Mouse (Mus musculus): ENCODE measurements at regions not wholly inside any gene's neighbourhood (a gene's known extent, or its start where the extent isn't known, plus 50 kb on each side); places are given as distances from the start of the nearest gene placed in this dataset.

GRCm38 (mm10) chr12:107779306-107780057, 223.9 kb downstream of the Bcl11b start:
- 64% methylated on average over 13 of the region's 13 CpGs for WGBS (ENCODE audit: insufficient replicate concordance)
- no peak overlapping the region for H3K9ac ChIP-seq (ENCODE audit: low read depth, low read length)
- H3K4me3 ChIP-seq (ENCODE audit: low read depth, low read length), result no peak overlapping the region
- no peaks in the 10 kb centered on the region for H3K36me3 ChIP-seq (ENCODE audit: control insufficient read depth, insufficient read depth)
- no peaks in the 10 kb centered on the region for H3K9me3 ChIP-seq (replicated peaks; ENCODE audit: control insufficient read depth, low read length)
- no peak overlapping the region for H3K27ac ChIP-seq (ENCODE audit: low read length)
- no peak overlapping the region for H3K4me2 ChIP-seq (ENCODE audit: low read depth, low read length)
- H3K27me3 ChIP-seq (ENCODE audit: control insufficient read depth, insufficient read depth, low read depth, low read length), result no peaks in the 10 kb centered on the region
- ATAC-seq (ENCODE audit: low read depth), result no peak
- no peaks in the 10 kb centered on the region for H3K4me1 ChIP-seq (ENCODE audit: control insufficient read depth, low read depth, low read length)

GRCm38 (mm10) chr12:107782147-107782546, 221.3 kb downstream of the Bcl11b start:
- no peaks in the 10 kb centered on the region for H3K4me1 ChIP-seq (ENCODE audit: control insufficient read depth, low read depth, low read length)
- 67% methylated on average over 3 of the region's 3 CpGs for WGBS (ENCODE audit: insufficient replicate concordance)
- ATAC-seq (ENCODE audit: low read depth), result no peak

GRCm38 (mm10) chr12:107783831-107784230, 219.6 kb downstream of the Bcl11b start:
- no peak for ATAC-seq (ENCODE audit: low read depth)

More at GRCm38 (mm10) chr12:107782147-107782546, 221.3 kb downstream of the Bcl11b start:
- Histone ChIP-seq H3K36me3 (ENCODE audit: control insufficient read depth, insufficient read depth) (no peaks in the 10 kb centered on the region), H3K4me3 (ENCODE audit: low read depth, low read length) (no peak overlapping the region), H3K27ac (ENCODE audit: low read length) (no peak overlapping the region), H3K27me3 (ENCODE audit: control insufficient read depth, insufficient read depth, low read depth, low read length) (no peaks in the 10 kb centered on the region), H3K4me2 (ENCODE audit: low read depth, low read length) (no peak overlapping the region), H3K9me3 (replicated peaks; ENCODE audit: control insufficient read depth, low read length) (no peaks in the 10 kb centered on the region), H3K9ac (ENCODE audit: low read depth, low read length) (no peak overlapping the region)

GRCm38 (mm10) chr12:107789818-107790217, 213.6 kb downstream of the Bcl11b start:
- WGBS (ENCODE audit: insufficient replicate concordance), result 39% methylated on average over 6 of the region's 6 CpGs
- Histone ChIP-seq H3K4me3 (ENCODE audit: low read depth, low read length) (no peak overlapping the region), H3K9me3 (replicated peaks; ENCODE audit: control insufficient read depth, low read length) (no peaks in the 10 kb centered on the region; the same call in 1 of the 2 replicates), H3K9ac (ENCODE audit: low read depth, low read length) (no peak overlapping the region), H3K36me3 (ENCODE audit: control insufficient read depth, insufficient read depth) (no peaks in the 10 kb centered on the region), H3K4me1 (ENCODE audit: control insufficient read depth, low read depth, low read length) (no peaks in the 10 kb centered on the region), H3K4me2 (ENCODE audit: low read depth, low read length) (no peak overlapping the region), H3K27ac (ENCODE audit: low read length) (no peak overlapping the region), H3K27me3 (ENCODE audit: control insufficient read depth, insufficient read depth, low read depth, low read length) (no peaks in the 10 kb centered on the region)
- no peak for ATAC-seq (ENCODE audit: low read depth)

More at GRCm38 (mm10) chr12:107783831-107784230, 219.6 kb downstream of the Bcl11b start:
- H3K9ac ChIP-seq (ENCODE audit: low read depth, low read length), result no peak overlapping the region
- H3K9me3 ChIP-seq (replicated peaks; ENCODE audit: control insufficient read depth, low read length), result no peaks in the 10 kb centered on the region
- no peaks in the 10 kb centered on the region for H3K36me3 ChIP-seq (ENCODE audit: control insufficient read depth, insufficient read depth)
- WGBS (ENCODE audit: insufficient replicate concordance), result 43% methylated on average over 7 of the region's 7 CpGs
- no peaks in the 10 kb centered on the region for H3K4me1 ChIP-seq (ENCODE audit: control insufficient read depth, low read depth, low read length)
- no peak overlapping the region for H3K4me2 ChIP-seq (ENCODE audit: low read depth, low read length)
- no peak overlapping the region for H3K27ac ChIP-seq (ENCODE audit: low read length)
- H3K27me3 ChIP-seq (ENCODE audit: control insufficient read depth, insufficient read depth, low read depth, low read length), result no peaks in the 10 kb centered on the region
- no peak overlapping the region for H3K4me3 ChIP-seq (ENCODE audit: low read depth, low read length)

GRCm38 (mm10) chr12:107800296-107800695, 203.1 kb downstream of the Bcl11b start:
- no peak overlapping the region for H3K9ac ChIP-seq (ENCODE audit: low read depth, low read length)
- WGBS (ENCODE audit: insufficient replicate concordance), result 66% methylated on average over 5 of the region's 5 CpGs
- no peak for ATAC-seq (ENCODE audit: low read depth)

GRCm38 (mm10) chr12:107807634-107808033, 195.8 kb downstream of the Bcl11b start:
- 18% methylated on average over 11 of the region's 11 CpGs for WGBS (ENCODE audit: insufficient replicate concordance)
- Histone ChIP-seq H3K4me1 (ENCODE audit: control insufficient read depth, low read depth, low read length) (no peaks in the 10 kb centered on the region), H3K4me2 (ENCODE audit: low read depth, low read length) (no peak overlapping the region), H3K9ac (ENCODE audit: low read depth, low read length) (no peak overlapping the region), H3K27ac (ENCODE audit: low read length) (no peak overlapping the region), H3K36me3 (ENCODE audit: control insufficient read depth, insufficient read depth) (no peaks in the 10 kb centered on the region), H3K27me3 (ENCODE audit: control insufficient read depth, insufficient read depth, low read depth, low read length) (no peaks in the 10 kb centered on the region), H3K9me3 (replicated peaks; ENCODE audit: control insufficient read depth, low read length) (no peaks in the 10 kb centered on the region), H3K4me3 (ENCODE audit: low read depth, low read length) (no peak overlapping the region)
- no peak for ATAC-seq (ENCODE audit: low read depth)

More at GRCm38 (mm10) chr12:107800296-107800695, 203.1 kb downstream of the Bcl11b start:
- H3K4me1 ChIP-seq (ENCODE audit: control insufficient read depth, low read depth, low read length), result no peaks in the 10 kb centered on the region
- no peaks in the 10 kb centered on the region for H3K9me3 ChIP-seq (replicated peaks; ENCODE audit: control insufficient read depth, low read length)
- no peak overlapping the region for H3K27ac ChIP-seq (ENCODE audit: low read length)
- no peak overlapping the region for H3K4me3 ChIP-seq (ENCODE audit: low read depth, low read length)
- no peaks in the 10 kb centered on the region for H3K36me3 ChIP-seq (ENCODE audit: control insufficient read depth, insufficient read depth)
- no peak overlapping the region for H3K4me2 ChIP-seq (ENCODE audit: low read depth, low read length)
- H3K27me3 ChIP-seq (ENCODE audit: control insufficient read depth, insufficient read depth, low read depth, low read length), result no peaks in the 10 kb centered on the region

- 39% methylated on average over 9 of the region's 9 CpGs for WGBS (ENCODE audit: insufficient replicate concordance)
- H3K9ac ChIP-seq (ENCODE audit: low read depth, low read length), result no peak overlapping the region
- no peaks in the 10 kb centered on the region for H3K36me3 ChIP-seq (ENCODE audit: control insufficient read depth, insufficient read depth)
- ATAC-seq (ENCODE audit: low read depth), result no peak
- H3K9me3 ChIP-seq (replicated peaks; ENCODE audit: control insufficient read depth, low read length), result no peaks in the 10 kb centered on the region
- no peaks in the 10 kb centered on the region for H3K27me3 ChIP-seq (ENCODE audit: control insufficient read depth, insufficient read depth, low read depth, low read length)
- no peaks in the 10 kb centered on the region for H3K4me1 ChIP-seq (ENCODE audit: control insufficient read depth, low read depth, low read length)
- H3K4me3 ChIP-seq (ENCODE audit: low read depth, low read length), result no peak overlapping the region
- no peak overlapping the region for H3K4me2 ChIP-seq (ENCODE audit: low read depth, low read length)
- H3K27ac ChIP-seq (ENCODE audit: low read length), result no peak overlapping the region
These were observed 195.2 kb downstream of the Bcl11b start for GRCm38 (mm10) chr12:107808158-107808715.

GRCm38 (mm10) chr12:107811231-107811630, 192.2 kb downstream of the Bcl11b start:
- H3K27ac ChIP-seq (ENCODE audit: low read length), result no peak overlapping the region
- ATAC-seq (ENCODE audit: low read depth), result no peak
- H3K9me3 ChIP-seq (replicated peaks; ENCODE audit: control insufficient read depth, low read length), result no peaks in the 10 kb centered on the region
- no peak overlapping the region for H3K4me3 ChIP-seq (ENCODE audit: low read depth, low read length)
- no peak overlapping the region for H3K9ac ChIP-seq (ENCODE audit: low read depth, low read length)
- H3K4me1 ChIP-seq (ENCODE audit: control insufficient read depth, low read depth, low read length), result no peaks in the 10 kb centered on the region
- no peaks in the 10 kb centered on the region for H3K27me3 ChIP-seq (ENCODE audit: control insufficient read depth, insufficient read depth, low read depth, low read length)
- no peaks in the 10 kb centered on the region for H3K36me3 ChIP-seq (ENCODE audit: control insufficient read depth, insufficient read depth)
- WGBS (ENCODE audit: insufficient replicate concordance), result 31% methylated on average over 5 of the region's 5 CpGs
- no peak overlapping the region for H3K4me2 ChIP-seq (ENCODE audit: low read depth, low read length)

GRCm38 (mm10) chr12:107812549-107813335, 190.7 kb downstream of the Bcl11b start:
- no peaks in the 10 kb centered on the region for H3K4me1 ChIP-seq (ENCODE audit: control insufficient read depth, low read depth, low read length)
- ATAC-seq (ENCODE audit: low read depth), result no peak
- H3K4me3 ChIP-seq (ENCODE audit: low read depth, low read length), result no peak overlapping the region
- no peaks in the 10 kb centered on the region for H3K36me3 ChIP-seq (ENCODE audit: control insufficient read depth, insufficient read depth)
- H3K27ac ChIP-seq (ENCODE audit: low read length), result no peak overlapping the region
- H3K27me3 ChIP-seq (ENCODE audit: control insufficient read depth, insufficient read depth, low read depth, low read length), result no peaks in the 10 kb centered on the region
- H3K9ac ChIP-seq (ENCODE audit: low read depth, low read length), result no peak overlapping the region
- no peaks in the 10 kb centered on the region for H3K9me3 ChIP-seq (replicated peaks; ENCODE audit: control insufficient read depth, low read length)
- no peak overlapping the region for H3K4me2 ChIP-seq (ENCODE audit: low read depth, low read length)
- WGBS (ENCODE audit: insufficient replicate concordance), result 62% methylated on average over 14 of the region's 14 CpGs

Measured in liver, embryonic 16.5 days (tissue).